Mouse (Mus musculus) forebrain, embryonic 16.5 days (tissue): ENCODE measurements at regions not wholly inside any gene's neighbourhood (a gene's known extent, or its start where the extent isn't known, plus 50 kb on each side); places are given as distances from the start of the nearest gene placed in this dataset.
A peak's percentile ranks its signal among the peaks of the same experiment; 100 is the strongest.

Experiments
- ATAC-seq: fragments of 200-750 bp; cut with Nextera tagmentation; 2 replicates; pipeline ENCODE4 v1.8.0; 2017; ENCODE audit warnings: mild to moderate bottlenecking, moderate library complexity
- H3K27ac ChIP-seq: fragments of 300-500 bp; sonication (generic); 2 replicates; pipeline ENCODE4 v1.5.1; 2014; ENCODE audit warnings: low read length, control low read depth
- H3K27me3 ChIP-seq: fragments of 300-500 bp; sonication (generic); replicated peaks from 2 replicates; pipeline ENCODE4 v1.6.1; 2014; ENCODE audit warnings: low read length; ENCODE audit not compliant: control insufficient read depth, insufficient read depth
- H3K36me3 ChIP-seq: fragments of 300-500 bp; sonication (generic); 2 replicates; pipeline ENCODE4 v1.6.1; 2014; ENCODE audit not compliant: control insufficient read depth, insufficient read depth
- H3K4me1 ChIP-seq: fragments of 300-500 bp; sonication (generic); replicated peaks from 2 replicates; pipeline ENCODE4 v1.6.1; 2014; ENCODE audit warnings: low read length; ENCODE audit not compliant: control insufficient read depth, insufficient read depth
- H3K4me2 ChIP-seq: fragments of 300-500 bp; sonication (generic); 2 replicates; pipeline ENCODE4 v1.6.1; 2014; ENCODE audit warnings: mild to moderate bottlenecking, low read length, control low read depth
- H3K4me3 ChIP-seq: fragments of 300-500 bp; sonication (generic); replicated peaks from 2 replicates; pipeline ENCODE4 v1.5.1; 2014; ENCODE audit warnings: mild to moderate bottlenecking, low read length, control low read depth
- H3K9ac ChIP-seq: fragments of 300-500 bp; sonication (generic); replicated peaks from 2 replicates; pipeline ENCODE4 v1.6.1; 2014; ENCODE audit warnings: low read depth, low read length, control low read depth
- H3K9me3 ChIP-seq: fragments of 300-500 bp; sonication (generic); 2 replicates; pipeline ENCODE4 v1.6.1; 2016; ENCODE audit warnings: low read length; ENCODE audit not compliant: control insufficient read depth
- WGBS: fragments of 180-500 bp; shearing (Covaris S2); extraction: QIAGEN DNeasy Blood & Tissue Kit; methylation state at CpG from one replicate; pipeline ENCODE4 v1.1.7; 2014; 5-methylcytosine and 5-hydroxymethylcytosine counted together

GRCm38 (mm10) chr1:101272365-101272764 lies 1499.8 kb downstream of the Cntnap5b start:
- no peak for ATAC-seq
- Histone ChIP-seq H3K27ac (no peak overlapping the region), H3K4me3 (no peak overlapping the region), H3K36me3 (no peaks in the 10 kb centered on the region), H3K4me2 (no peak overlapping the region), H3K27me3 (no peaks in the 10 kb centered on the region), H3K9me3 (no peaks in the 10 kb centered on the region), H3K4me1 (no peaks in the 10 kb centered on the region), H3K9ac (no peak overlapping the region)

GRCm38 (mm10) chr1:101273633-101274032 lies 1501.1 kb downstream of the Cntnap5b start:
- WGBS = 67% methylated on average over 1 of the region's 1 CpGs
- peak; percentile 43; the same call in 1 of the 2 replicates for ATAC-seq
- no peaks in the 10 kb centered on the region for H3K36me3 ChIP-seq

GRCm38 (mm10) chr1:101285416-101285815 lies 1512.9 kb downstream of the Cntnap5b start:
- Histone ChIP-seq H3K4me2 (no peak overlapping the region), H3K9ac (no peak overlapping the region), H3K27ac (no peak overlapping the region), H3K4me1 (no peaks in the 10 kb centered on the region), H3K27me3 (no peaks in the 10 kb centered on the region), H3K9me3 (no peaks in the 10 kb centered on the region), H3K4me3 (no peak overlapping the region), H3K36me3 (no peaks in the 10 kb centered on the region)
- no peak for ATAC-seq

More at GRCm38 (mm10) chr1:101273633-101274032, 1501.1 kb downstream of the Cntnap5b start:
- H3K9me3 ChIP-seq = no peaks in the 10 kb centered on the region
- H3K4me3 ChIP-seq = no peak overlapping the region
- H3K9ac ChIP-seq = no peak overlapping the region
- H3K27me3 ChIP-seq = no peaks in the 10 kb centered on the region
- no peaks in the 10 kb centered on the region for H3K4me1 ChIP-seq
- H3K4me2 ChIP-seq = no peak overlapping the region
- H3K27ac ChIP-seq = no peak overlapping the region
